Mouse (Mus musculus): Measurements from ENCODE around the gene Strip2. TPM values are rescaled to one million over a fixed set of nuclear protein-coding genes. Genes with fewer than 3 reads are reported as not detected.

Gene Strip2
- 0.59 and 0.69 TPM in 2 replicates for polyA plus RNA-seq (2016; fragmentation: Nextera tagmentation; extraction: Ambion mirVana)

DNA sequence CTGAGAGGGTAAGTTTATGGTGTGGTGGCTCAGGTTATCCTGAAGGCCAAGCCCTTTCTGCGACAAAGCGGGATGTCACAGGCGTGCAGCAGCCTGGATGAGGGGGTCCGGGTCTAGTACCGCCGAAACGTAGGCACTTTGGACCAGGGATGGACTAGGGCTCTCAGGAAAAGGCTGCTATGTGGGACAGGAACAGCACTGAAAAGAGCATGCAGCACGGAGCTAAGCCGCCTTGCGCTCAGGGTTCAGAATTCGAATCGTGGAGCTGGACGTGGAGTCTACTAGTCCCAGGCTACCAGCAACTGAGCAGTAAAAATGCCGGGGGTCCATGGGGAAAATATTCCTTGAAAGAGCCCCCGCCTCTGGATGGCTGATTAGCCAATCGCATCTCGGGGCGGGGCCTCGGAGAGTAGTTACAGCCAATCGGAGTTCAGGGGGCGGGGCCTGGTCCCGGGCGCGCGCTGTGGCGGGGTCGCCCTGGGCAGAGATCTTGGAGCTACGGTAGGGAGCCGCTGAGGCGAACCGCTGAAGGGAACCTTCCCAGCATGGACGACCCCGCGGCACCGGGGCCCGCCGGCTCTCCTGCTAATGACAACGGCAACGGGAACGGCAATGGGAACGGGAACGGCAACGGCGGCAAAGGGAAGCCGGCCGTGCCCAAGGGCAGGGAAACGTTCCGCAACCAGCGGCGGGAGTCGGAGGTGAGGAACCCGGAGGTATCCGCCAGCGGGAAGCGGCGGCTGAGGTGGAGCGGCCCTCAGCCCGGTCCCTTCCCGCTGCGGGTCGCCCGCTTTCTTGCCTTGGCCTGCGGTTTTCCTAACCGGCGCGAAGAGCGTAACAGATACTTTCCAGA is at the start of gene Strip2:
Gene Strip2, plus strand, starts transcription at position 483 of the 853 bp plus-strand sequence.
- peaks cover 39% of the 10 kb centered on the region for H3K27me3 ChIP-seq
- peak within 1 kb of the TSS; percentile 62 for H3K4me3 ChIP-seq (replicated peaks)
- H3K27ac ChIP-seq, result no peak within 1 kb of the TSS
- WGBS, result under 1% methylated on average over 67 of the region's 67 CpGs
- peaks cover 9% of the 10 kb centered on the region for H3K4me1 ChIP-seq
- H3K36me3 ChIP-seq (replicated peaks), result no peaks in the 10 kb centered on the region
- peak within 1 kb of the TSS; percentile 67 for H3K9ac ChIP-seq
- no peaks in the 10 kb centered on the region for H3K9me3 ChIP-seq
- ATAC-seq (ENCODE audit: low FRiP score), result peak; percentile 100
- H3K4me2 ChIP-seq, result peak within 1 kb of the TSS; percentile 92

DNA sequence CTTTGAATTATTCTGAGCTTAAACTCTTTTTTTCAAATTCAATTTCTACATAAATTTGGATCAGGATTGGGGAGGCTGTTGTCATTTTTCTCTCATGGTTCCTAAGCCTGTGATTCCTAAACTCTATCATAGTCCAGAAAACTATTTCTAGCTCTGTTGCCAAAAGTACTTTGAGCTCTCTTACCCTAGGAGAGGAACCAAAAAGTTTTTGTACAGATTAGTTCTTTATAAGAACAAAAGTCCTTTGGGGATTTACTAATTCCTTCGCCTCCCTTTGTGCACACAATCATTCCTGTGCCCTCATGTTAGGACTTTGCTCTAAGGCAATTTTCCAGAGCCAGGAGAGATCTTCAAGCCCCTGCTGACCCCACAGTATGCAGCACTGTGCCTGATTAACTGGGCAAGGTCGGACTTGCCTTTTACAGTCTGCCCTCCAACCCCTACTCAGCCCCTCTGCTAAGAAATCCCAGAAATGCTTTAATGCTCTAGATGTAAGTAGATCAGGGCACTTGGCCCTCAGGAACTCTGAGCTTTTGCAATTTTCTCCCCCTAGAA is 48.4 kb upstream of the Strip2 start:
- Histone ChIP-seq H3K36me3 (replicated peaks) (0 out of 2 replicates have a peak, but pooled peaks cover 4% of the 10 kb centered on the region), H3K4me3 (replicated peaks) (no peak overlapping the region), H3K27ac (no peak overlapping the region), H3K27me3 (no peaks in the 10 kb centered on the region), H3K9ac (no peak overlapping the region), H3K4me1 (peaks cover 10% of the 10 kb centered on the region; the same call in 1 of the 2 replicates), H3K4me2 (no peak overlapping the region), H3K9me3 (no peaks in the 10 kb centered on the region)
- ATAC-seq (ENCODE audit: low FRiP score), result no peak
- WGBS, result 60% methylated on average over 2 of the region's 2 CpGs

DNA sequence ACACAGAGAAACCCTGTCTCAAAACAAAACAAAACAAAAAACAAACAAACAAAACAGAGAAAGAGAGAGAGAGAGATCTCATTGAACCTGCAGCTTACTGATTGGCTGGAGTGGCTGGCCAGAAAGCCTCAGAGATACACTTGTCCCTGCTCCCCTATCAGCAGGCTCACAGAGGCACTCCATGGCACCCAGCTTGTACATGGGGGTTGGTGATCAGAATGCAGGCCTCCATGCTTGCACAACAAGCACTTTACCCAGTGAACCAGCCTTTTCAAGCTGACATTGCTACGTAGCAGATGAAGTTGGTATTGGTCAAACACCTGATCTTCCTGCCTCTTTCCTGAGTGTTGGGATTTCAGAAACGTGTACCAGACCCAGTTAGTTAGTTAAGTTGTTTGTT is 43.2 kb upstream of the Strip2 start:
- H3K4me3 ChIP-seq (replicated peaks), result no peak overlapping the region
- no peak for ATAC-seq (ENCODE audit: low FRiP score)
- peaks cover 10% of the 10 kb centered on the region; the same call in 1 of the 2 replicates for H3K4me1 ChIP-seq
- H3K27ac ChIP-seq, result no peak overlapping the region
- no peak overlapping the region for H3K9ac ChIP-seq
- 82% methylated on average over 2 of the region's 2 CpGs for WGBS
- H3K36me3 ChIP-seq (replicated peaks), result peaks cover 8% of the 10 kb centered on the region; the same call in 1 of the 2 replicates
- H3K9me3 ChIP-seq, result no peaks in the 10 kb centered on the region
- H3K27me3 ChIP-seq, result no peaks in the 10 kb centered on the region
- no peak overlapping the region for H3K4me2 ChIP-seq

DNA sequence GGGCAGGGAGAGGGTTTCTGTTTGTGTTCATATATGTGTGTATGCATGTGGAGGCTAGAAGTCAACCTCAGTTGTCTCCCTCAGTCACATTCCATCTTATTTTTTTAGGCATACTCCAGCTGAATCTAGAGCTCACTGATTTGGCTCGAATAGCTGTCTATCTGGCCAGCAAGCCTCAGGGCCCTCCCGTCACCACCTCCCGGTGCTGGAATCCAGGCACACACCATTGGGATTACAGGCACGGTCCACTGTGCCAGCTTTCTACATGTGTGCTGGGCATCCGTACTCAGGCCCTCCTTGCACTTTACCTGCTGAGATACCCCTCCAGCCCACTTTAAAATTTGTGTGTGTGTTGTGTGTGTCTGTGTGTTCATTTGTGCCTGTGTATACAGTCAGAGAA is 41.2 kb upstream of the Strip2 start:
- no peak overlapping the region for H3K27ac ChIP-seq
- H3K36me3 ChIP-seq (replicated peaks), result peaks cover 11% of the 10 kb centered on the region; the same call in 1 of the 2 replicates
- no peaks in the 10 kb centered on the region for H3K27me3 ChIP-seq
- H3K9me3 ChIP-seq, result no peaks in the 10 kb centered on the region
- 0 out of 2 replicates have a peak overlapping the region, but pooled peaks have one; percentile 12 for H3K9ac ChIP-seq
- ATAC-seq (ENCODE audit: low FRiP score), result no peak
- H3K4me2 ChIP-seq, result no peak overlapping the region
- H3K4me1 ChIP-seq, result no peaks in the 10 kb centered on the region
- H3K4me3 ChIP-seq (replicated peaks), result no peak overlapping the region
- 88% methylated on average over 5 of the region's 5 CpGs for WGBS

GRCm38 (mm10) chr6:29876782-29877181 is 40.0 kb upstream of the Strip2 start:
- WGBS, result 81% methylated on average over 4 of the region's 4 CpGs
- ATAC-seq (ENCODE audit: low FRiP score), result no peak
- Histone ChIP-seq H3K36me3 (replicated peaks) (peaks cover 8% of the 10 kb centered on the region; the same call in 1 of the 2 replicates), H3K27ac (no peak overlapping the region), H3K4me2 (no peak overlapping the region), H3K4me1 (no peaks in the 10 kb centered on the region), H3K27me3 (no peaks in the 10 kb centered on the region), H3K4me3 (replicated peaks) (no peak overlapping the region), H3K9me3 (no peaks in the 10 kb centered on the region), H3K9ac (no peak overlapping the region)

DNA sequence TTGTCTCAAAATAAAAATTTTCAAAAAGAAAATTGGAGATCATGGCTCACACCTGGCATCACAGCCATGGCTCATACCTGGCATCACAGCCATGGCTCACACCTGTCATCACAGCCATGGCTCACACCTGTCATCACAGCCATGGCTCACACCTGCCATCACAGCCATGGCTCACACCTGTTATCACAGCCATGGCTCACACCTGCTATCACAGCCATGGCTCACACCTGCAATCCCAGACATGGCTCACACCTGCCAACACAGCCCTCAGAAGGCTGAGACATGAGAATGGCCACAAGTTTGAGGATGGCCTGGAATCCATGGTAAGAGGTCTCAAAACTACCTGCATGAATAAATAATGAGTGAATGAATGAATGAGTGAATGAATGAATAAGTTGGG is 37.2 kb upstream of the Strip2 start:
- H3K4me2 ChIP-seq, result no peak overlapping the region
- no peak overlapping the region for H3K9ac ChIP-seq
- H3K4me1 ChIP-seq, result no peaks in the 10 kb centered on the region
- H3K9me3 ChIP-seq, result no peaks in the 10 kb centered on the region
- H3K4me3 ChIP-seq (replicated peaks), result no peak overlapping the region
- ATAC-seq (ENCODE audit: low FRiP score), result no peak
- H3K36me3 ChIP-seq (replicated peaks), result peaks cover 11% of the 10 kb centered on the region; the same call in 1 of the 2 replicates
- no peak overlapping the region for H3K27ac ChIP-seq
- H3K27me3 ChIP-seq, result no peaks in the 10 kb centered on the region

GRCm38 (mm10) chr6:29880796-29881195 is 36.0 kb upstream of the Strip2 start:
- no peaks in the 10 kb centered on the region for H3K27me3 ChIP-seq
- H3K4me3 ChIP-seq (replicated peaks), result no peak overlapping the region
- H3K4me1 ChIP-seq, result no peaks in the 10 kb centered on the region
- no peak overlapping the region for H3K4me2 ChIP-seq
- 96% methylated on average over 3 of the region's 3 CpGs for WGBS
- peaks cover 11% of the 10 kb centered on the region; the same call in 1 of the 2 replicates for H3K36me3 ChIP-seq (replicated peaks)
- no peak overlapping the region for H3K27ac ChIP-seq
- H3K9me3 ChIP-seq, result no peaks in the 10 kb centered on the region
- H3K9ac ChIP-seq, result no peak overlapping the region
- no peak for ATAC-seq (ENCODE audit: low FRiP score)

DNA sequence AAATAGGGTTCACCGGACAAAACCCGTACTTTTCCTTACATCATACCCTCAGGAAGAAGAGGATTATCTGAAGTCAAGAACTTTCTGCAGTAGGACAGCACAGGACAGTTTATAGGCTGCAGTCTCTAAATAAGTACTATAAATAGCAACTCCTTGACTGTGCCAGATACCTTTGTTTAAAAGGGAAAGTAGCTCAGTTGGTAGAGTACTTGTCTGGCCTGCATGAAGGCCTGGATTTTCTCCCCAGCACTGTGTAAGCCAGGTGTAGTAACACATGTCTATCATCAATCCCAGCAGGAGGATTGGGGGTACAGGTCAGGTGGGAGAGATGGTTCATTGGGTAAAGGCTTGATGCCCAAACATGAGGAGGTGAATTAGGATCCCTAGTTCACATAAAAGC is 34.9 kb upstream of the Strip2 start:
- no peak overlapping the region for H3K4me2 ChIP-seq
- no peak overlapping the region for H3K4me3 ChIP-seq (replicated peaks)
- H3K9ac ChIP-seq, result no peak overlapping the region
- no peaks in the 10 kb centered on the region for H3K27me3 ChIP-seq
- no peaks in the 10 kb centered on the region for H3K4me1 ChIP-seq
- 88% methylated on average over 2 of the region's 2 CpGs for WGBS
- H3K27ac ChIP-seq, result no peak overlapping the region
- no peaks in the 10 kb centered on the region for H3K9me3 ChIP-seq
- peaks cover 11% of the 10 kb centered on the region for H3K36me3 ChIP-seq (replicated peaks)
- no peak for ATAC-seq (ENCODE audit: low FRiP score)

- Histone ChIP-seq H3K27ac (no peak overlapping the region), H3K4me2 (no peak overlapping the region), H3K9ac (no peak overlapping the region), H3K4me3 (replicated peaks) (no peak overlapping the region), H3K9me3 (no peaks in the 10 kb centered on the region), H3K27me3 (no peaks in the 10 kb centered on the region), H3K36me3 (replicated peaks) (peaks cover 11% of the 10 kb centered on the region), H3K4me1 (no peaks in the 10 kb centered on the region)
- WGBS, result 69% methylated on average over 6 of the region's 6 CpGs
- no peak for ATAC-seq (ENCODE audit: low FRiP score)
These were observed 33.9 kb upstream of the Strip2 start for GRCm38 (mm10) chr6:29882870-29883269.

GRCm38 (mm10) chr6:29891151-29891550 is 25.7 kb upstream of the Strip2 start:
- WGBS, result 79% methylated on average over 11 of the region's 11 CpGs
- H3K4me2 ChIP-seq, result no peak overlapping the region
- no peaks in the 10 kb centered on the region for H3K9me3 ChIP-seq
- ATAC-seq (ENCODE audit: low FRiP score), result no peak
- no peaks in the 10 kb centered on the region for H3K27me3 ChIP-seq
- peaks cover 4% of the 10 kb centered on the region; the same call in 1 of the 2 replicates for H3K36me3 ChIP-seq (replicated peaks)
- peaks cover 3% of the 10 kb centered on the region; the same call in 1 of the 2 replicates for H3K4me1 ChIP-seq
- H3K4me3 ChIP-seq (replicated peaks), result no peak overlapping the region
- H3K27ac ChIP-seq, result no peak overlapping the region
- H3K9ac ChIP-seq, result no peak overlapping the region

GRCm38 (mm10) chr6:29896976-29897375 is 19.8 kb upstream of the Strip2 start:
- no peak overlapping the region for H3K9ac ChIP-seq
- no peak overlapping the region for H3K4me2 ChIP-seq
- 99% methylated on average over 3 of the region's 3 CpGs for WGBS

GRCm38 (mm10) chr6:29901450-29901849 is 15.4 kb upstream of the Strip2 start:
- Histone ChIP-seq H3K9me3 (no peaks in the 10 kb centered on the region), H3K9ac (no peak overlapping the region), H3K36me3 (replicated peaks) (peaks cover 14% of the 10 kb centered on the region), H3K4me2 (no peak overlapping the region), H3K4me3 (replicated peaks) (no peak overlapping the region), H3K4me1 (no peaks in the 10 kb centered on the region), H3K27ac (no peak overlapping the region), H3K27me3 (no peaks in the 10 kb centered on the region)
- ATAC-seq (ENCODE audit: low FRiP score), result no peak
- WGBS, result 100% methylated on average over 1 of the region's 1 CpGs

More at GRCm38 (mm10) chr6:29896976-29897375, 19.8 kb upstream of the Strip2 start:
- Histone ChIP-seq H3K9me3 (no peaks in the 10 kb centered on the region), H3K27ac (no peak overlapping the region), H3K27me3 (no peaks in the 10 kb centered on the region), H3K4me3 (replicated peaks) (no peak overlapping the region), H3K36me3 (replicated peaks) (peaks cover 18% of the 10 kb centered on the region), H3K4me1 (no peaks in the 10 kb centered on the region)
- ATAC-seq (ENCODE audit: low FRiP score), result no peak
